In the genomic region with DNA sequence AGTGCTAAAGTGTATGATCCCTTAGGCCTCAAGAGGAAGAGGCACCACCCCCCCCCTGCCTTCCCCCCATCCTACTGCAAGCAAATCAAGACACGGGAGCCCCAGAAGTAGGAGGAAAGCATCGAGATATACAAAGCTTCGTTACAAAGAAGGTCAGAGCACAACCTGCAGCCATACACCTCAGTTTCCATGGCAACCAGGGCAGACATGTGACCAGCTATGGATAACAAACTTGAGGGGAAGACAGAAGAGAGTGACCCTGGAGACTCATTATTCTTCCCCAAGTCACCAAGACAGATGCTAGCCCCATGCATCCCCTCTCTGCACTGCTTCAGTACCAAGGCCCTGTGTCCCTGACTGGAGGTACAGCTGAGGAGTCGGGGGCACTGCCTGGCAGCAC, we compare ENCODE assay signal across 12 mouse cellular contexts.
"Had no signal": no experiment of that assay in that cellular context is flagged by ENCODE, and none has a peak within 500 bp of the region (broad histone marks: within the 10 kb centered on the region; RNA-seq: fewer than 3 reads in every experiment).

No protein-coding gene starts in this region.

- H3K9ac ChIP-seq: liver, embryonic 15.5 days; midbrain, embryonic 12.5 days had no signal

- H3K9me3 ChIP-seq: limb, embryonic 10.5 days; liver, embryonic 15.5 days; midbrain, embryonic 12.5 days had no signal

- H3K27ac ChIP-seq: left cerebral cortex, adult 2 months; limb, embryonic 10.5 days; liver, embryonic 15.5 days; midbrain, embryonic 12.5 days had no signal

- H3K27me3 ChIP-seq: liver, embryonic 15.5 days; midbrain, embryonic 12.5 days had no signal

- ATAC-seq: intestine, embryonic 16.5 days; lung, postnatal 0 days had no signal

- H3K36me3 ChIP-seq: limb, embryonic 10.5 days; liver, embryonic 15.5 days; midbrain, embryonic 12.5 days had no signal

- DNase-seq: lung, adult 2 months; right cerebral cortex, postnatal 4 days; spleen, adult 18-20 months; thymus, adult 2 months; thymus, postnatal 25 days had no signal

- H3K4me3 ChIP-seq: left cerebral cortex, adult 2 months; limb, embryonic 10.5 days; liver, embryonic 15.5 days; midbrain, embryonic 12.5 days had no signal

- H3K4me2 ChIP-seq: liver, embryonic 11.5 days; liver, embryonic 15.5 days; midbrain, embryonic 12.5 days had no signal
